Mouse (Mus musculus) kidney, adult 2 months (tissue): ENCODE measurements around the gene Hoxd3. TPM values are rescaled to one million over a fixed set of nuclear protein-coding genes. Genes with fewer than 3 reads are reported as not detected.
A peak's percentile ranks its signal among the peaks of the same experiment; 100 is the strongest.

ENCODE experiments used
- DNase-seq: peaks from one replicate; pipeline ENCODE4 v3.0.0; 2021
- H3K27ac ChIP-seq: fragments of 200-500 bp; 2 replicates; pipeline ENCODE4 v1.5.1; 2012; ENCODE audit warnings: low read depth, low read length, control low read depth, inconsistent platforms; ENCODE audit not compliant: insufficient read depth
- H3K27me3 ChIP-seq: fragments of 200-500 bp; replicated peaks from 2 replicates; pipeline ENCODE4 v1.6.1; 2012; ENCODE audit warnings: mild to moderate bottlenecking, moderate library complexity, low read length, inconsistent platforms; ENCODE audit not compliant: control insufficient read depth, insufficient read depth
- H3K36me3 ChIP-seq: fragments of 200-500 bp; 2 replicates; pipeline ENCODE4 v1.6.1; 2012; ENCODE audit warnings: mild to moderate bottlenecking, moderate library complexity, low read length, inconsistent platforms; ENCODE audit not compliant: control insufficient read depth, insufficient read depth
- H3K4me1 ChIP-seq: fragments of 200-500 bp; 2 replicates; pipeline ENCODE4 v1.6.1; 2011; ENCODE audit warnings: low read length; ENCODE audit not compliant: control insufficient read depth, insufficient read depth
- H3K4me3 ChIP-seq: fragments of 200-500 bp; 2 replicates; pipeline ENCODE4 v1.5.1; 2011; ENCODE audit warnings: mild to moderate bottlenecking, low read depth, low read length, control low read depth; ENCODE audit not compliant: insufficient read depth
- CTCF ChIP-seq: fragments of 200-500 bp; conservative IDR thresholded peaks from 2 replicates; pipeline ENCODE4 v1.5.1; 2011; ENCODE audit warnings: low read depth, mild to moderate bottlenecking, control low read depth, low read length, moderate library complexity, mixed read lengths; ENCODE audit not compliant: insufficient read depth, insufficient read length
- POLR2A ChIP-seq: fragments of 200-500 bp; IDR thresholded peaks from one replicate; pipeline ENCODE4 v1.6.1; 2011; ENCODE audit warnings: low read depth, low read length, control low read depth
- WGBS: fragments of 180-500 bp; shearing (Covaris S2); methylation state at CpG from one replicate; pipeline ENCODE4 v1.1.7; 2018; 5-methylcytosine and 5-hydroxymethylcytosine counted together
- polyA plus RNA-seq: library from polyadenylated mRNA; depleted of rRNA; stranded (reverse); fragments of >200 nt; gene quantifications from 2 replicates; pipeline ENCODE4 v1.2.3, GENCODE M21; 2012

Gene Hoxd3
- polyA plus RNA-seq, 1 experiment: 10.7 TPM

GRCm38 (mm10) chr2:74753711-74754110, 42.0 kb downstream of the Hoxd3 start:
- TF ChIP-seq CTCF: no peak
- TF ChIP-seq POLR2A: no peak
- Histone ChIP-seq H3K27me3 (peaks cover 4% of the 10 kb centered on the region; the same call in 1 of the 2 replicates), H3K4me3 (no peak overlapping the region), H3K36me3 (no peaks in the 10 kb centered on the region), H3K4me1 (0 out of 2 replicates have a peak, but pooled peaks cover 3% of the 10 kb centered on the region), H3K27ac (no peak overlapping the region)
- no peak for DNase-seq
- WGBS: 80% methylated on average over 5 of the region's 5 CpGs

DNA sequence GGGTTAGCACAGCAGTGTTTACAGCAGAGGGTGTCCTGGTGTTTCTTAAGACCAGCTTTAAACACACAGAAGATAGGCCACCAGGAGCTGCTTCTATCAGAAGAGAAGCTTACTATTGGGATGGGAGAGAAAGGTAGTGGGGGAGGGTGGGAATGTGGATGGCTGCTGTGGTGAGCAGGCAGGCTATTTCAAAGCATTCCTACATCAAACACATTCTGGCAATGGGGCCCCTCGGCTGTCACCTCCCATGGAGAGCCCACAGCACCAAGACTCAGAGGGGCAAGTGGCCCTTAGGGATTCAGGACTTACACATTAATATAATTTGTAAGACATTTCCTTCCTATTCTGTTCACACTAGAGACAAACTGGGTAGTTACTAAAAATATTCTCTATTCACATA, 48.4 kb downstream of the Hoxd3 start:
- Histone ChIP-seq H3K4me1 (no peaks in the 10 kb centered on the region), H3K27me3 (peaks cover 5% of the 10 kb centered on the region; the same call in 1 of the 2 replicates), H3K4me3 (no peak overlapping the region), H3K36me3 (no peaks in the 10 kb centered on the region), H3K27ac (no peak overlapping the region)
- no peak for TF ChIP-seq POLR2A
- no peak for TF ChIP-seq CTCF
- no peak for DNase-seq
- WGBS: 39% methylated on average over 1 of the region's 1 CpGs

- H3K36me3 ChIP-seq: no peaks in the 10 kb centered on the region
- no peaks in the 10 kb centered on the region for H3K4me1 ChIP-seq
- WGBS: 15% methylated on average over 13 of the region's 13 CpGs
- no peak overlapping the region for H3K27ac ChIP-seq
- peaks cover 5% of the 10 kb centered on the region; the same call in 1 of the 2 replicates for H3K27me3 ChIP-seq
- no peak for DNase-seq
- TF ChIP-seq CTCF: no peak
- no peak overlapping the region for H3K4me3 ChIP-seq
Measured at GRCm38 (mm10) chr2:74761941-74762340, 50.2 kb downstream of the Hoxd3 start.

- peak within 1 kb of the TSS; percentile 53 for H3K4me3 ChIP-seq
- 2% methylated on average over 61 of the region's 61 CpGs for WGBS
- peak; percentile 70 for DNase-seq
- TF ChIP-seq POLR2A: no peak
- TF ChIP-seq CTCF: no peak
- H3K27ac ChIP-seq: no peak within 1 kb of the TSS
- peaks cover 5% of the 10 kb centered on the region; the same call in 1 of the 2 replicates for H3K27me3 ChIP-seq
- no peaks in the 10 kb centered on the region for H3K36me3 ChIP-seq
- H3K4me1 ChIP-seq: no peaks in the 10 kb centered on the region
Measured at GRCm38 (mm10) chr2:74762522-74763244, 51.0 kb downstream of the Hoxd3 start, which contains the start of gene Hoxd1. Gene Hoxd1, plus strand, starts transcription at chr2:74762980.

GRCm38 (mm10) chr2:74763245-74763735, 51.6 kb downstream of the Hoxd3 start:
- DNase-seq: no peak
- WGBS: under 1% methylated on average over 53 of the region's 53 CpGs
- no peaks in the 10 kb centered on the region for H3K4me1 ChIP-seq
- TF ChIP-seq POLR2A: no peak
- TF ChIP-seq CTCF: no peak
- H3K27ac ChIP-seq: no peak overlapping the region
- peaks cover 5% of the 10 kb centered on the region; the same call in 1 of the 2 replicates for H3K27me3 ChIP-seq
- peak overlapping the region; percentile 53 for H3K4me3 ChIP-seq
- no peaks in the 10 kb centered on the region for H3K36me3 ChIP-seq

DNA sequence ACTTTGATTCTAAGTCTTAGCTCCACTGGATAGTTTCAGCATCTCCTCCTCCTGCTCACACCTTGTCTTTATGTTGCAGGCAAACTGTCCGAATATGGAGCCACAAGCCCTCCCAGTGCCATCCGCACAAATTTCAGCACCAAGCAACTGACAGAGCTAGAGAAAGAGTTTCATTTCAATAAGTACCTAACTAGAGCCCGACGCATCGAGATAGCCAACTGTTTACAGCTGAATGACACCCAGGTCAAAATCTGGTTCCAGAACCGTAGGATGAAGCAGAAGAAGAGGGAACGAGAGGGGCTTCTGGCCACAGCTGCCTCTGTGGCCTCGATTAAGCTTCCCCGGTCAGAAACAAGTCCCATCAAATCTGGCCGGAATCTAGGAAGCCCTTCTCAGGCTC, 52.2 kb downstream of the Hoxd3 start:
- TF ChIP-seq CTCF: no peak
- no peak for TF ChIP-seq POLR2A
- Histone ChIP-seq H3K4me3 (no peak overlapping the region), H3K4me1 (no peaks in the 10 kb centered on the region), H3K36me3 (no peaks in the 10 kb centered on the region), H3K27me3 (peaks cover 5% of the 10 kb centered on the region; the same call in 1 of the 2 replicates), H3K27ac (no peak overlapping the region)
- no peak for DNase-seq
- 75% methylated on average over 10 of the region's 10 CpGs for WGBS

DNA sequence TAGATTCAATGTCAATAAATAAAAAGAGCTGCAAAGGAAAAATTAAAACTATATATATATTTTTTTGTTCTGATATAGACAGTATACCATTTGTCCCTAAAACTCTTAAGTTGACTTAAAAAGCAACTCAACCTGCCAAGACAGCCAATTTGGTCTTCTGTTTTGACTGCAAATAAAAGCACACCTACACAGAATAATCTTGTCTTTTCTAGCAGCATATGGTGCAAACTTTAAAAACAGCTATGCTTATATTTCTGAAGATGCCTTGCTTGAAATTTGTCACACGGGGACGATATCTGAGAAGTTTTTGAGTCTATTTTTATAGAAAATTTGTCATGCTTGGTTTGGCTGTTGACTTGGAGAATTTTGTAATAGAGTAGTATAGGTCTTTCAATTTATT, 62.6 kb downstream of the Hoxd3 start:
- H3K27me3 ChIP-seq: no peaks in the 10 kb centered on the region
- TF ChIP-seq CTCF (no peak), POLR2A (no peak)
- H3K36me3 ChIP-seq: no peaks in the 10 kb centered on the region
- 85% methylated on average over 2 of the region's 2 CpGs for WGBS
- H3K4me3 ChIP-seq: no peak overlapping the region
- no peaks in the 10 kb centered on the region for H3K4me1 ChIP-seq
- no peak for DNase-seq
- no peak overlapping the region for H3K27ac ChIP-seq
